Comparison of ENCODE assay signal across 9 mouse cellular contexts in the genomic region with DNA sequence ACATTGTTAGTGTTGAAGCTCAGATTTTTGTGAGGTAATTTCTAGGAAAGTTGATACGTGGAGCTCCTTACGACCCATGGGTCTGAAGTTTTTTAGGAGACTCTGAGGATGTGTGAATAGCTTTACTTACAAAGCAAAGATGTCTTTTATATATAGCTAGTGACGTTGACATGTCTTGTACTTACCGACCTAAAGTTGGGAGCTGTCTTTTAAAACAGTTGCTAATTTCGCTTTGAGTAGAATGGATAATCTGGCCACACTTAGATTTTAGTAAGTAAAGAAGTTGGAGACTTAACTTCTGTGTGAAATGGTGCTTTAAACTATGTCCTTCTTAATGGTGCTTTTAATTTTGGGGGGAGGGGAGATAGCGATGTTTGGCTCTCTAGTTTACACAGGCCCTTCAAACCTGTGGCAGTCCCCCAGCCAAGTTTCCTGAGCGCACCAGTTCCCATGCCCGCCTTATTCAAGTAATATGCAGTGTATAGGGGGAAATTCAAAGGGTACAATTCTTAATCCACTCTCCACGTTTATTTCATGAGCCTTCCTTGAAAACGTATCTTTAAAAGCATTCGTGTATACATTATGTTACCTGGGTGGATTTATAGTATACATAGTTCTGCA. TPM values are rescaled to one million over a fixed set of nuclear protein-coding genes. Genes with fewer than 3 reads are reported as not detected.
DNase-seq lines count a peak whose midpoint lies in the region; ATAC-seq lines count a peak whose summit lies in the region.
"Had no signal": no experiment of that assay in that cellular context is flagged by ENCODE, and none has a peak within 500 bp of the region (broad histone marks: within the 10 kb centered on the region; RNA-seq: fewer than 3 reads in every experiment).

No protein-coding gene starts in this region.

- peak overlapping the region; percentile 96 for H3K4me3 ChIP-seq in heart, embryonic 16.5 days (ENCODE audit: low read length)
- H3K4me3 ChIP-seq in hindbrain, embryonic 11.5 days (ENCODE audit: low read depth, low read length): peak overlapping the region; percentile 79
- H3K4me3 ChIP-seq in midbrain, embryonic 13.5 days (replicated peaks): peak overlapping the region; percentile 83

- WGBS in heart, embryonic 16.5 days: 12% methylated on average over 11 of the region's 11 CpGs
- 10% methylated on average over 11 of the region's 11 CpGs for WGBS in hindbrain, embryonic 11.5 days
- 4% methylated on average over 11 of the region's 11 CpGs for WGBS in midbrain, embryonic 13.5 days

- no peak for DNase-seq in heart, adult 8-10 months (ENCODE audit: low spot score)
- DNase-seq in Muller cell, postnatal 12 days (ENCODE audit: inconsistent ontology term): peak; percentile 16
- DNase-seq in hindbrain, embryonic 11.5 days (ENCODE audit: low spot score): peak; percentile 15
- no peak for DNase-seq in gastrocnemius, postnatal 10 days
- DNase-seq in cerebellum, postnatal 14 days: no peak
- DNase-seq in kidney, adult 18-20 months: no peak
- DNase-seq: kidney, adult 11 months had no signal

- no peak for ATAC-seq in heart, embryonic 16.5 days (replicated peaks; ENCODE audit: extremely low read depth, insufficient read depth, low FRiP score)
- ATAC-seq in hindbrain, embryonic 11.5 days (ENCODE audit: low FRiP score): no peak
- no peak for ATAC-seq in midbrain, embryonic 13.5 days

- H3K4me2 ChIP-seq in heart, embryonic 16.5 days (ENCODE audit: low read depth, low read length): peak overlapping the region; percentile 93
- H3K4me2 ChIP-seq in hindbrain, embryonic 11.5 days (replicated peaks; ENCODE audit: low read depth, low read length): peak overlapping the region; percentile 69
- H3K4me2 ChIP-seq in midbrain, embryonic 13.5 days (replicated peaks): peak overlapping the region; percentile 82

- H3K9me3 ChIP-seq in heart, embryonic 16.5 days (replicated peaks; ENCODE audit: control insufficient read depth, low read length): no peaks in the 10 kb centered on the region
- H3K9me3 ChIP-seq in hindbrain, embryonic 11.5 days (ENCODE audit: control insufficient read depth, low read length): no peaks in the 10 kb centered on the region
- no peaks in the 10 kb centered on the region for H3K9me3 ChIP-seq in midbrain, embryonic 13.5 days

- H3K27me3 ChIP-seq in heart, embryonic 16.5 days (ENCODE audit: control insufficient read depth, insufficient read depth, low read length): no peaks in the 10 kb centered on the region
- H3K27me3 ChIP-seq in hindbrain, embryonic 11.5 days (ENCODE audit: control insufficient read depth, insufficient read depth, low read length): no peaks in the 10 kb centered on the region
- no peaks in the 10 kb centered on the region for H3K27me3 ChIP-seq in midbrain, embryonic 13.5 days

- peak overlapping the region; percentile 94 for H3K9ac ChIP-seq in heart, embryonic 16.5 days (ENCODE audit: low read length)
- peak overlapping the region; percentile 79 for H3K9ac ChIP-seq in hindbrain, embryonic 11.5 days (ENCODE audit: low read depth, low read length)
- H3K9ac ChIP-seq in midbrain, embryonic 13.5 days (replicated peaks): peak overlapping the region; percentile 82

- H3K4me1 ChIP-seq in heart, embryonic 16.5 days (ENCODE audit: control insufficient read depth, insufficient read depth, low read length): peaks cover 9% of the 10 kb centered on the region
- no peaks in the 10 kb centered on the region for H3K4me1 ChIP-seq in hindbrain, embryonic 11.5 days (replicated peaks; ENCODE audit: control insufficient read depth, insufficient read depth, low read length)
- peaks cover 19% of the 10 kb centered on the region for H3K4me1 ChIP-seq in midbrain, embryonic 13.5 days (replicated peaks)

- no peak overlapping the region for H3K27ac ChIP-seq in heart, embryonic 16.5 days (ENCODE audit: low read length)
- H3K27ac ChIP-seq in hindbrain, embryonic 11.5 days (ENCODE audit: low read depth, low read length): no peak overlapping the region
- no peak overlapping the region for H3K27ac ChIP-seq in midbrain, embryonic 13.5 days

- H3K36me3 ChIP-seq in heart, embryonic 16.5 days (ENCODE audit: control insufficient read depth, insufficient read depth): no peaks in the 10 kb centered on the region
- H3K36me3 ChIP-seq in hindbrain, embryonic 11.5 days (ENCODE audit: control insufficient read depth, insufficient read depth, low read length): no peaks in the 10 kb centered on the region
- H3K36me3 ChIP-seq in midbrain, embryonic 13.5 days: no peaks in the 10 kb centered on the region

RNA-seq across cellular contexts. Expression of gene Ipo5, which starts 1.2 kb away (rescaled TPM):
- polyA plus RNA-seq in heart, embryonic 16.5 days (2015; fragmentation: Nextera tagmentation; extraction: Ambion mirVana): 62.4 and 65.0 TPM in 2 replicates
- total RNA-seq in heart, adult 8-10 months (2022): 100 to 1,000 TPM; 113 to 131 (median 125) TPM
- polyA plus RNA-seq in hindbrain, embryonic 11.5 days (2014; fragmentation: Nextera tagmentation; extraction: Ambion mirVana): 120 and 132 TPM in 2 replicates
- polyA plus RNA-seq in midbrain, embryonic 13.5 days (2015; fragmentation: Nextera tagmentation; extraction: Ambion mirVana): 69.8 and 70.2 TPM in 2 replicates
- total RNA-seq in gastrocnemius, postnatal 10 days (2021): 100 to 1,000 TPM in 1 of 2 experiments, 10 to 100 TPM in 1; 98.2 to 101 TPM

Comparison
In these comparisons a context has a peak if more than half of its experiments do, and no peak if none do; other contexts are left out.
1. DNase-seq: peak in Muller cell, postnatal 12 days (single experiment) and hindbrain, embryonic 11.5 days (single experiment); none in heart, adult 8-10 months (single experiment), gastrocnemius, postnatal 10 days (single experiment), cerebellum, postnatal 14 days (0 of 2) and kidney, adult 18-20 months (single experiment).
2. Peak in every context shown above with its lines, with median percentiles within 50 percentile points of each other: H3K4me2 ChIP-seq, H3K4me3 ChIP-seq and H3K9ac ChIP-seq.